Mouse (Mus musculus) hindbrain, embryonic 15.5 days (tissue): ENCODE results near the gene Tubb3. TPM values are rescaled to one million over a fixed set of nuclear protein-coding genes. Genes with fewer than 3 reads are reported as not detected.
A peak's percentile ranks its signal among the peaks of the same experiment; 100 is the strongest.
"Not testable (repeated sequence)": the region's sequence is repeated elsewhere in the genome, so short reads cannot be mapped to it uniquely, and the experiment has no call there.

ENCODE experiments used
- ATAC-seq: fragments of 200-750 bp; cut with Nextera tagmentation; 2 replicates; pipeline ENCODE4 v1.8.0; 2017; ENCODE audit warnings: low read depth, moderate number of reproducible peaks, moderate TSS enrichment; ENCODE audit not compliant: low FRiP score
- H3K27ac ChIP-seq: fragments of 300-500 bp; sonication (generic); replicated peaks from 2 replicates; pipeline ENCODE4 v1.5.1; 2015; ENCODE audit warnings: mild to moderate bottlenecking, inconsistent platforms
- H3K27me3 ChIP-seq: fragments of 300-500 bp; sonication (generic); 2 replicates; pipeline ENCODE4 v1.6.1; 2015; ENCODE audit warnings: control low read depth, inconsistent platforms
- H3K36me3 ChIP-seq: fragments of 300-500 bp; sonication (generic); 2 replicates; pipeline ENCODE4 v1.6.1; 2015; ENCODE audit warnings: control low read depth, inconsistent platforms
- H3K4me1 ChIP-seq: fragments of 300-500 bp; sonication (generic); replicated peaks from 2 replicates; pipeline ENCODE4 v1.6.1; 2015; ENCODE audit warnings: control low read depth, inconsistent platforms
- H3K4me2 ChIP-seq: fragments of 300-500 bp; sonication (generic); 2 replicates; pipeline ENCODE4 v1.6.1; 2015; ENCODE audit warnings: moderate library complexity, mild to moderate bottlenecking, inconsistent platforms
- H3K4me3 ChIP-seq: fragments of 300-500 bp; sonication (generic); 2 replicates; pipeline ENCODE4 v1.5.1; 2015; ENCODE audit warnings: mild to moderate bottlenecking, inconsistent platforms
- H3K9ac ChIP-seq: fragments of 300-500 bp; sonication (generic); 2 replicates; pipeline ENCODE4 v1.6.1; 2015; ENCODE audit warnings: inconsistent platforms
- H3K9me3 ChIP-seq: fragments of 300-500 bp; sonication (generic); 2 replicates; pipeline ENCODE4 v1.6.1; 2016; ENCODE audit warnings: control low read depth, inconsistent platforms
- WGBS: fragments of 180-500 bp; shearing (Covaris S2); methylation state at CpG from one replicate; pipeline ENCODE4 v1.1.7; 2015; 5-methylcytosine and 5-hydroxymethylcytosine counted together
- polyA plus RNA-seq: library from polyadenylated mRNA; unstranded; fragments of >200 nt; fragmentation: Nextera tagmentation; extraction: Ambion mirVana; gene quantifications from 2 replicates; pipeline ENCODE4 v1.2.1, GENCODE M21; 2015

Gene Tubb3
- polyA plus RNA-seq, 1 experiment from 2014 or later = 1,788 TPM

DNA sequence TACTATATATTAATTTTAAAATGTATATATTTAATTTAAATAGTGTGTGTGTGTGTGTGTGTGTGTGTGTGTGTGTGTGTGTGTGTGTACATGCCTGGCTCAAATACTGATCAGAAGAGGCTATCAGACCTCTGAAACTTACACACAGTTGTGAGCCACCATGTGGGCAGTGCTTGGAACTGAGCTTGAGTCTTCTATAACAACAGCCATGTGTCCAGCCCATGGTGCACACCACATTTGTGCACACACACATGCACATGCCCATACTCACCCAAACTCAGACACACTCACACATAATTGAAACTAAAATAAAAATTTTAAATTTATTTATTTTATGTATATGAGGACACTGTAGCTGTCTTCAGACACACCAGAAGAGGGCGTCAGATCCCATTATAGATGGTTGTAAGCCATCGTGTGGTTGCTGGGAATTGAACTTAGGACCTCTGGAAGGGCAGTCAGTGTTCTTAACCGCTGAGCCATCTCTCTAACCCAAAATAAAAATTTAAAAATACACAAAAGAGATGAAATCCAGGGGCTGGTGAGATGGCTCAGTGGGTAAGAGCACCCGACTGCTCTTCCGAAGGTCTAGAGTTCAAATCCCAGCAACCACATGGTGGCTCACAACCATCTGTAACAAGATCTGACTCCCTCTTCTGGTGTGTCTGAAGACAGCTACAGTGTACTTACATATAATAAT is 3.9 kb downstream of the Tubb3 start:
- Histone ChIP-seq H3K4me1 (peaks cover 33% of the 10 kb centered on the region), H3K4me2 (peak overlapping the region; percentile 88), H3K36me3 (peaks cover 24% of the 10 kb centered on the region), H3K4me3 (peak overlapping the region; percentile 53)
- H3K27ac ChIP-seq, H3K27me3 ChIP-seq, H3K9ac ChIP-seq, H3K9me3 ChIP-seq, ATAC-seq: not testable (repeated sequence)
- WGBS = 82% methylated on average over 5 of the region's 5 CpGs

DNA sequence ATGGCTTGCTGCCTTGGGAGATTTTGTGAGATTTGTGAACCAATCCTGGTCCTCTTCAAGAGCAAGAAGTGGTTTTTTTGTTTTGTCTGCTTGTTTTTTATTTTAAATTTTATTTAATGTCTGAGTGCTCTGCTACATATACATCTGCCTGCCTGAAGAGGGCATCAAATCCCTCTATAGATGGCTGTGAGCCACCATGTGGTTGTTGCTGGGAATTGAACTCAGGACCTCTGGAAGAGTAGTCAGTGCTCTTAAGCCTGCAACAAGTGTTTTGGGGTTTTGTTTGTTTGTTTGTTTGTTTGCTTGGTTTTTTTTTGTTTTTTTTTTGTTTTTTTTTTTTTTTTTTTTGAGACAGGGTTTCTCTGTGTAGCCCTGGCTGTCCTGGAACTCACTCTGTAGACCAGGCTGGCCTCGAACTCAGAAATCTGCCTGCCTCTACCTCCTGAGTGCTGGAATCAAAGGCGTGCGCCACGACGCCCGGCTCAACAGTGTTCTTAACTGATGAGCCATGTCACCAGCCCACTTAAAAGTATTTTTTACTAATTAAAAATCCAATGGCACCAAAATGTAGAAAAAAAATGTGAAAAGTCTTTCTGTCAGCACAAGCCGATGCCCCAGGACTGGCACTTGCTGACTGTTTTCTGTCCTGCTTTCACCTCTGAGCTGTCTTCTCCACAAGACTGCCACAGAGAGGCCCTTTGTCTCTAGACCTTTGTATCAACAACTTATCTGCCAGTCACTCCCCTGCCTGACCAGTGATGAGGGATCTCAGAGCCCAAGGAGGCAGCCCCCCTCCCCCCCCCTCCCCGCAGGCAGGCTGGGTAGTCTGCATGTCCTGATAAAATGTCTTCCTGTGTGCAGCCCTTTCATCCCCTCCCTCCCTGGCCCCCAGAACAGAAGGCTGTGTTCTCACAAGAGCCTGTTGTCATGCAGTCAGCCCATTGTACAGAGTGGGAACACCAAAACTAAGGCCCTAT is 5.0 kb downstream of the Tubb3 start:
- H3K27me3 ChIP-seq = no peaks in the 10 kb centered on the region
- peaks cover 30% of the 10 kb centered on the region for H3K4me1 ChIP-seq
- peak overlapping the region; percentile 53 for H3K4me3 ChIP-seq
- H3K9me3 ChIP-seq = no peaks in the 10 kb centered on the region
- H3K4me2 ChIP-seq = peak overlapping the region; percentile 88
- H3K36me3 ChIP-seq = peaks cover 35% of the 10 kb centered on the region
- WGBS = 79% methylated on average over 8 of the region's 8 CpGs
- no peak overlapping the region for H3K27ac ChIP-seq
- H3K9ac ChIP-seq = no peak overlapping the region
- ATAC-seq = no peak

GRCm38 (mm10) chr8:123416944-123417555 is 5.8 kb downstream of the Tubb3 start:
- peaks cover 42% of the 10 kb centered on the region for H3K36me3 ChIP-seq

GRCm38 (mm10) chr8:123419711-123420110 is 8.5 kb downstream of the Tubb3 start:
- Histone ChIP-seq H3K9ac (no peak overlapping the region), H3K4me1 (peaks cover 42% of the 10 kb centered on the region), H3K4me3 (no peak overlapping the region), H3K27me3 (no peaks in the 10 kb centered on the region), H3K27ac (no peak overlapping the region), H3K36me3 (peaks cover 53% of the 10 kb centered on the region), H3K4me2 (no peak overlapping the region), H3K9me3 (no peaks in the 10 kb centered on the region)
- WGBS = 89% methylated on average over 4 of the region's 4 CpGs
- ATAC-seq = no peak

More at GRCm38 (mm10) chr8:123416944-123417555, 5.8 kb downstream of the Tubb3 start:
- no peaks in the 10 kb centered on the region for H3K27me3 ChIP-seq
- H3K4me2 ChIP-seq = peak overlapping the region; percentile 88
- 69% methylated on average over 8 of the region's 8 CpGs for WGBS
- no peak for ATAC-seq
- H3K9ac ChIP-seq = no peak overlapping the region
- no peaks in the 10 kb centered on the region for H3K9me3 ChIP-seq
- H3K4me3 ChIP-seq = peak overlapping the region; percentile 15; the same call in 1 of the 2 replicates
- H3K4me1 ChIP-seq = peaks cover 34% of the 10 kb centered on the region
- H3K27ac ChIP-seq = no peak overlapping the region

DNA sequence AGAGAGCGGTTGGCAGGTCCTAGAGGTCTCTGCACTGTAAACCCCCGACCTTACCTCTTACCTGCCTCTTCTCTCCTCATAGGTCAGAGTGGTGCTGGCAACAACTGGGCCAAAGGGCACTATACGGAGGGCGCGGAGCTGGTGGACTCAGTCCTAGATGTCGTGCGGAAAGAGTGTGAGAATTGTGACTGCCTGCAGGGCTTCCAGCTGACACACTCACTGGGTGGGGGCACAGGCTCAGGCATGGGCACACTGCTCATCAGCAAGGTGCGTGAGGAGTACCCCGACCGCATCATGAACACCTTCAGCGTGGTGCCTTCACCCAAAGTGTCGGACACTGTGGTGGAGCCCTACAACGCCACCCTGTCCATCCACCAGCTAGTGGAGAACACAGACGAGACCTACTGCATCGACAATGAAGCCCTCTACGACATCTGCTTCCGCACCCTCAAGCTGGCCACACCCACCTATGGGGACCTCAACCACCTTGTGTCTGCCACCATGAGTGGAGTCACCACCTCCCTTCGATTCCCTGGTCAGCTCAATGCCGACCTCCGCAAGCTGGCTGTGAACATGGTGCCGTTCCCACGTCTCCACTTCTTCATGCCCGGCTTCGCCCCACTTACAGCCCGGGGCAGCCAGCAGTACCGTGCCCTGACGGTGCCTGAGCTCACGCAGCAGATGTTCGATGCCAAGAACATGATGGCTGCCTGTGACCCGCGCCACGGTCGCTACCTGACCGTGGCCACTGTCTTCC is 9.5 kb downstream of the Tubb3 start:
- Histone ChIP-seq H3K4me1 (peaks cover 36% of the 10 kb centered on the region), H3K9me3 (no peaks in the 10 kb centered on the region), H3K4me3 (no peak overlapping the region), H3K27ac (no peak overlapping the region), H3K36me3 (peaks cover 53% of the 10 kb centered on the region), H3K27me3 (no peaks in the 10 kb centered on the region), H3K9ac (no peak overlapping the region), H3K4me2 (no peak overlapping the region)
- 92% methylated on average over 34 of the region's 34 CpGs for WGBS
- peak; percentile 35 for ATAC-seq

GRCm38 (mm10) chr8:123421325-123421724 is 10.1 kb downstream of the Tubb3 start:
- 90% methylated on average over 19 of the region's 19 CpGs for WGBS
- H3K27me3 ChIP-seq = no peaks in the 10 kb centered on the region
- H3K4me1 ChIP-seq = peaks cover 31% of the 10 kb centered on the region
- no peak overlapping the region for H3K27ac ChIP-seq
- H3K36me3 ChIP-seq = peaks cover 53% of the 10 kb centered on the region
- 0 out of 2 replicates have a peak, but pooled peaks cover under 1% of the 10 kb centered on the region for H3K9me3 ChIP-seq
- H3K9ac ChIP-seq = no peak overlapping the region
- no peak for ATAC-seq
- no peak overlapping the region for H3K4me3 ChIP-seq
- no peak overlapping the region for H3K4me2 ChIP-seq

DNA sequence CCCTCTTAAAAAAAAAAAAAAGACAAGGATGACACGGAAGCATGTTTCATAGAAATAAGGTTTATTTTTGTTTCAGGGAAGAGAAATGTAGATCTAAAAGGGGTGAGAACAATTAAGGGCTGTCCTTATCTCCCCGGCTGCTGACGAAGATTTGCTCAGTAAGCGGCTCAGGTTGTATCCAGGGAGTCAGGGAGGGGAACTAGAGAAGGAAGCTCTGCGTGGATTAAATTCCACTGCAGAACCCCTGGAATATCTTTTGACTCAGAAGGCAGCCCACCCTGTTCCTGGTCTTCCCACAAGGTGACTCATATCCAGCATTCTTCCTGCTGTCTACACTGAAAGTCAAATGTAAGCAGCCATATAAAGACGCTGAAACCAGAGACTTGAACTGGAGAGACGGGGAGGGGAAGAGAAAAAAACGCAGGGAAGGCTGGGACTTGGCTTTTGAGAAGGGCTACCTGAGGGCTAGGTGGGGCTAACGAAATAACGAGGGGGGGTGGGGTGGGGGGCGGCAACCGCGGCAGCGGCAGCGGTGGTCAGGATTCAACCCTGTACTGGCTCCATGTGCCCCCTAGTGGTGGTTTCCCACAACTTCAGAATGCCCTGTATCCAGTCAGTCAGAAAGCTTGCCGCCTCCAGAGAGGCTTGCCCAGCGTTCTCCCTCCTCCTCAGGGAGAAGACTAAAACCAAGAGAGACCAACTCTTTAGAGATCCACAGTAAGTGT is 11.0 kb downstream of the Tubb3 start:
- Histone ChIP-seq H3K36me3 (peaks cover 53% of the 10 kb centered on the region), H3K9me3 (peaks cover 5% of the 10 kb centered on the region; the same call in 1 of the 2 replicates), H3K4me1 (peaks cover 22% of the 10 kb centered on the region), H3K9ac (no peak overlapping the region), H3K4me2 (peak overlapping the region; percentile 37), H3K27ac (0 out of 2 replicates have a peak overlapping the region, but pooled peaks have one; percentile 28), H3K27me3 (no peaks in the 10 kb centered on the region), H3K4me3 (peak overlapping the region; percentile 7; the same call in 1 of the 2 replicates)
- 17% methylated on average over 17 of the region's 17 CpGs for WGBS
- ATAC-seq = peak; percentile 67

- Histone ChIP-seq H3K9ac (no peak overlapping the region), H3K4me1 (peaks cover 16% of the 10 kb centered on the region), H3K27ac (0 out of 2 replicates have a peak overlapping the region, but pooled peaks have one; percentile 28), H3K4me3 (no peak overlapping the region), H3K27me3 (no peaks in the 10 kb centered on the region), H3K4me2 (no peak overlapping the region), H3K36me3 (peaks cover 52% of the 10 kb centered on the region), H3K9me3 (peaks cover 7% of the 10 kb centered on the region; the same call in 1 of the 2 replicates)
- 29% methylated on average over 3 of the region's 3 CpGs for WGBS
- ATAC-seq = peak; percentile 43; the same call in 1 of the 2 replicates
Measured at GRCm38 (mm10) chr8:123422781-123423159, 11.5 kb downstream of the Tubb3 start.

DNA sequence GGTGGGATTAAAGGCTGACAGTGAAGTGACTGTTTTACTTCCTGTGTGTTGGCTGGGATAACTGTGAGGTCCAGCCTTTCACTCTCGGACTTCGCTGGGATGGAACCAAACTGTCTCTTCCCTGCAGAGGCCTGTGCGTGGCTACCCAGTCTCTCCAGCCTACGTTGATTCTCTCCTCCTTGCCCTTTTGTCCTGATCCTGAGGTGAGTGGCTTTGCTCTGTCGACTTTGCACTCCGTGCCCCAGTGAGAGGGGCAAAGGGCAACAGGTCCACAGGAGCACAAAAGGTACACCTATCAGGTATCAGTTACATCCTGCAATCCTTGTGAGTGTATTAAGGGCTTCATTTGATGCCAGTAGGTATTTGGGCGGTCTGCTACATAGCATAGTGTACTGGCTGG is 12.2 kb downstream of the Tubb3 start, which contains the start of gene Def8:
TSS of gene Def8 (plus strand) at position 87 of the 400 bp plus-strand sequence.
- Histone ChIP-seq H3K4me1 (peaks cover 12% of the 10 kb centered on the region; the same call in 1 of the 2 replicates), H3K36me3 (peaks cover 46% of the 10 kb centered on the region), H3K9me3 (peaks cover 10% of the 10 kb centered on the region; the same call in 1 of the 2 replicates), H3K27me3 (no peaks in the 10 kb centered on the region), H3K9ac (no peak within 1 kb of the TSS), H3K4me3 (peak within 1 kb of the TSS; percentile 7; the same call in 1 of the 2 replicates), H3K27ac (0 out of 2 replicates have a peak within 1 kb of the TSS, but pooled peaks have one; percentile 28), H3K4me2 (peak within 1 kb of the TSS; percentile 37)
- ATAC-seq = no peak
- WGBS = 75% methylated on average over 7 of the region's 7 CpGs
